Mouse (Mus musculus) limb, embryonic 15.5 days (tissue): ENCODE results near the gene Trim63. TPM values are rescaled to one million over a fixed set of nuclear protein-coding genes. Genes with fewer than 3 reads are reported as not detected.
"Not testable (repeated sequence)": the region's sequence is repeated elsewhere in the genome, so short reads cannot be mapped to it uniquely, and the experiment has no call there.

Source experiments
- ATAC-seq: fragments of 200-750 bp; cut with Nextera tagmentation; 2 replicates; pipeline ENCODE4 v1.8.0; 2017; ENCODE audit warnings: low read depth, moderate TSS enrichment; ENCODE audit not compliant: insufficient number of reproducible peaks, low FRiP score, low TSS enrichment
- H3K27ac ChIP-seq: fragments of 300-500 bp; sonication (generic); 2 replicates; pipeline ENCODE4 v1.5.1; 2015; ENCODE audit warnings: moderate library complexity, mild to moderate bottlenecking, inconsistent platforms
- H3K27me3 ChIP-seq: fragments of 300-500 bp; sonication (generic); 2 replicates; pipeline ENCODE4 v1.6.1; 2015; ENCODE audit warnings: inconsistent platforms
- H3K36me3 ChIP-seq: fragments of 300-500 bp; sonication (generic); 2 replicates; pipeline ENCODE4 v1.6.1; 2015; ENCODE audit warnings: inconsistent platforms
- H3K4me1 ChIP-seq: fragments of 300-500 bp; sonication (generic); 2 replicates; pipeline ENCODE4 v1.6.1; 2015; ENCODE audit warnings: inconsistent platforms
- H3K4me2 ChIP-seq: fragments of 300-500 bp; sonication (generic); 2 replicates; pipeline ENCODE4 v1.6.1; 2015; ENCODE audit warnings: mild to moderate bottlenecking, inconsistent platforms
- H3K4me3 ChIP-seq: fragments of 300-500 bp; sonication (generic); 2 replicates; pipeline ENCODE4 v1.5.1; 2015; ENCODE audit warnings: mild to moderate bottlenecking, inconsistent platforms
- H3K9ac ChIP-seq: fragments of 300-500 bp; sonication (generic); 2 replicates; pipeline ENCODE4 v1.6.1; 2015; ENCODE audit warnings: inconsistent platforms
- H3K9me3 ChIP-seq: fragments of 300-500 bp; sonication (generic); 2 replicates; pipeline ENCODE4 v1.6.1; 2016; ENCODE audit warnings: inconsistent platforms
- WGBS: fragments of 180-500 bp; shearing (Covaris S2); methylation state at CpG from one replicate; pipeline ENCODE4 v1.1.7; 2015; 5-methylcytosine and 5-hydroxymethylcytosine counted together
- polyA plus RNA-seq: library from polyadenylated mRNA; unstranded; fragments of >200 nt; fragmentation: Nextera tagmentation; extraction: Ambion mirVana; gene quantifications from 2 replicates; pipeline ENCODE4 v1.2.1, GENCODE M21; 2015

The Trim63 gene
- polyA plus RNA-seq, 1 experiment from 2014 or later = 3.2 TPM

- Histone ChIP-seq H3K4me3 (peak within 1 kb of the TSS; percentile 98), H3K36me3 (peaks cover 13% of the 10 kb centered on the region), H3K9me3 (no peaks in the 10 kb centered on the region), H3K4me1 (peaks cover 24% of the 10 kb centered on the region), H3K27ac (peak within 1 kb of the TSS; percentile 99), H3K4me2 (peak within 1 kb of the TSS; percentile 87), H3K27me3 (no peaks in the 10 kb centered on the region), H3K9ac (peak within 1 kb of the TSS; percentile 98)
- under 1% methylated on average over 37 of the region's 43 CpGs for WGBS
- ATAC-seq = peak; percentile 66
These were observed 27.3 kb upstream of the Trim63 start, which contains the start of gene Pdik1l for GRCm38 (mm10) chr4:134287575-134288025. TSS of gene Pdik1l (minus strand) at chr4:134287895.

GRCm38 (mm10) chr4:134288397-134289256 lies 26.3 kb upstream of the Trim63 start:
- no peak for ATAC-seq

GRCm38 (mm10) chr4:134292067-134292466 lies 22.9 kb upstream of the Trim63 start:
- Histone ChIP-seq H3K9me3 (no peaks in the 10 kb centered on the region), H3K36me3 (no peaks in the 10 kb centered on the region), H3K4me3 (no peak overlapping the region), H3K27ac (no peak overlapping the region), H3K27me3 (peaks cover 10% of the 10 kb centered on the region; the same call in 1 of the 2 replicates), H3K4me1 (peaks cover 13% of the 10 kb centered on the region), H3K4me2 (no peak overlapping the region), H3K9ac (no peak overlapping the region)
- 14% methylated on average over 7 of the region's 7 CpGs for WGBS
- ATAC-seq = no peak

More at GRCm38 (mm10) chr4:134288397-134289256, 26.3 kb upstream of the Trim63 start:
- Histone ChIP-seq H3K4me3 (peak overlapping the region; percentile 98), H3K27ac (peak overlapping the region; percentile 99; the same call in 1 of the 2 replicates), H3K4me2 (peak overlapping the region; percentile 79), H3K4me1 (peaks cover 24% of the 10 kb centered on the region), H3K9me3 (no peaks in the 10 kb centered on the region), H3K27me3 (peaks cover 6% of the 10 kb centered on the region; the same call in 1 of the 2 replicates), H3K9ac (peak overlapping the region; percentile 91), H3K36me3 (peaks cover 8% of the 10 kb centered on the region)
- 23% methylated on average over 11 of the region's 11 CpGs for WGBS

- H3K27me3 ChIP-seq = peaks cover 10% of the 10 kb centered on the region; the same call in 1 of the 2 replicates
- no peaks in the 10 kb centered on the region for H3K36me3 ChIP-seq
- no peaks in the 10 kb centered on the region for H3K9me3 ChIP-seq
- no peak overlapping the region for H3K9ac ChIP-seq
- H3K27ac ChIP-seq = no peak overlapping the region
- H3K4me1 ChIP-seq = peaks cover 8% of the 10 kb centered on the region
- WGBS = 67% methylated on average over 18 of the region's 18 CpGs
- no peak for ATAC-seq
- no peak overlapping the region for H3K4me3 ChIP-seq
- H3K4me2 ChIP-seq = no peak overlapping the region
These were observed 21.7 kb upstream of the Trim63 start for GRCm38 (mm10) chr4:134293061-134293691.

GRCm38 (mm10) chr4:134293692-134294163 lies 21.2 kb upstream of the Trim63 start:
- ATAC-seq = no peak
- H3K4me2 ChIP-seq = no peak overlapping the region
- 45% methylated on average over 9 of the region's 9 CpGs for WGBS
- H3K9me3 ChIP-seq = no peaks in the 10 kb centered on the region
- H3K4me1 ChIP-seq = peaks cover 3% of the 10 kb centered on the region
- no peak overlapping the region for H3K9ac ChIP-seq
- no peak overlapping the region for H3K4me3 ChIP-seq
- no peaks in the 10 kb centered on the region for H3K36me3 ChIP-seq
- H3K27me3 ChIP-seq = peaks cover 10% of the 10 kb centered on the region; the same call in 1 of the 2 replicates
- H3K27ac ChIP-seq = no peak overlapping the region

- not testable (repeated sequence) for ATAC-seq
These were observed 18.8 kb upstream of the Trim63 start for GRCm38 (mm10) chr4:134296096-134296495.

GRCm38 (mm10) chr4:134296523-134296922 lies 18.4 kb upstream of the Trim63 start:
- H3K36me3 ChIP-seq = no peaks in the 10 kb centered on the region
- no peak for ATAC-seq
- no peak overlapping the region for H3K4me3 ChIP-seq
- H3K4me1 ChIP-seq = 0 out of 2 replicates have a peak, but pooled peaks cover 4% of the 10 kb centered on the region
- no peak overlapping the region for H3K4me2 ChIP-seq
- no peak overlapping the region for H3K27ac ChIP-seq
- 95% methylated on average over 4 of the region's 4 CpGs for WGBS
- H3K9ac ChIP-seq = no peak overlapping the region
- H3K27me3 ChIP-seq = peaks cover 10% of the 10 kb centered on the region; the same call in 1 of the 2 replicates
- no peaks in the 10 kb centered on the region for H3K9me3 ChIP-seq

More at GRCm38 (mm10) chr4:134296096-134296495, 18.8 kb upstream of the Trim63 start:
- 86% methylated on average over 4 of the region's 4 CpGs for WGBS
- peaks cover 10% of the 10 kb centered on the region; the same call in 1 of the 2 replicates for H3K27me3 ChIP-seq
- not testable (repeated sequence) for H3K4me3 ChIP-seq, H3K9me3 ChIP-seq, H3K27ac ChIP-seq, H3K36me3 ChIP-seq, H3K9ac ChIP-seq, H3K4me2 ChIP-seq, H3K4me1 ChIP-seq

- Histone ChIP-seq H3K4me3 (no peak overlapping the region), H3K4me2 (no peak overlapping the region), H3K27ac (no peak overlapping the region), H3K9me3 (no peaks in the 10 kb centered on the region), H3K4me1 (0 out of 2 replicates have a peak, but pooled peaks cover 4% of the 10 kb centered on the region), H3K9ac (no peak overlapping the region), H3K36me3 (no peaks in the 10 kb centered on the region), H3K27me3 (peaks cover 10% of the 10 kb centered on the region; the same call in 1 of the 2 replicates)
- ATAC-seq = no peak
- 91% methylated on average over 8 of the region's 8 CpGs for WGBS
These were observed 17.6 kb upstream of the Trim63 start for GRCm38 (mm10) chr4:134297369-134297768.

GRCm38 (mm10) chr4:134298626-134299497 lies 16.1 kb upstream of the Trim63 start:
- no peaks in the 10 kb centered on the region for H3K9me3 ChIP-seq
- no peak for ATAC-seq
- H3K4me3 ChIP-seq = no peak overlapping the region
- H3K4me1 ChIP-seq = 0 out of 2 replicates have a peak, but pooled peaks cover 4% of the 10 kb centered on the region
- H3K27me3 ChIP-seq = peaks cover 3% of the 10 kb centered on the region; the same call in 1 of the 2 replicates
- no peaks in the 10 kb centered on the region for H3K36me3 ChIP-seq
- H3K27ac ChIP-seq = no peak overlapping the region
- H3K9ac ChIP-seq = no peak overlapping the region
- 72% methylated on average over 19 of the region's 19 CpGs for WGBS
- no peak overlapping the region for H3K4me2 ChIP-seq

GRCm38 (mm10) chr4:134299498-134299810 lies 15.5 kb upstream of the Trim63 start:
- 50% methylated on average over 4 of the region's 4 CpGs for WGBS

GRCm38 (mm10) chr4:134300316-134300715 lies 14.6 kb upstream of the Trim63 start:
- no peaks in the 10 kb centered on the region for H3K36me3 ChIP-seq
- H3K9ac ChIP-seq = no peak overlapping the region
- no peak overlapping the region for H3K4me3 ChIP-seq
- H3K4me2 ChIP-seq = no peak overlapping the region
- 0 out of 2 replicates have a peak, but pooled peaks cover 4% of the 10 kb centered on the region for H3K4me1 ChIP-seq
- H3K9me3 ChIP-seq = no peaks in the 10 kb centered on the region
- WGBS = 72% methylated on average over 9 of the region's 9 CpGs
- no peaks in the 10 kb centered on the region for H3K27me3 ChIP-seq
- ATAC-seq = no peak
- H3K27ac ChIP-seq = no peak overlapping the region

More at GRCm38 (mm10) chr4:134299498-134299810, 15.5 kb upstream of the Trim63 start:
- H3K4me2 ChIP-seq = no peak overlapping the region
- H3K27me3 ChIP-seq = no peaks in the 10 kb centered on the region
- no peaks in the 10 kb centered on the region for H3K36me3 ChIP-seq
- H3K9me3 ChIP-seq = no peaks in the 10 kb centered on the region
- H3K4me3 ChIP-seq = no peak overlapping the region
- H3K9ac ChIP-seq = no peak overlapping the region
- H3K27ac ChIP-seq = no peak overlapping the region
- 0 out of 2 replicates have a peak, but pooled peaks cover 4% of the 10 kb centered on the region for H3K4me1 ChIP-seq
- ATAC-seq = no peak
